Mouse (Mus musculus): ENCODE results near the gene Lyzl6.

DNA sequence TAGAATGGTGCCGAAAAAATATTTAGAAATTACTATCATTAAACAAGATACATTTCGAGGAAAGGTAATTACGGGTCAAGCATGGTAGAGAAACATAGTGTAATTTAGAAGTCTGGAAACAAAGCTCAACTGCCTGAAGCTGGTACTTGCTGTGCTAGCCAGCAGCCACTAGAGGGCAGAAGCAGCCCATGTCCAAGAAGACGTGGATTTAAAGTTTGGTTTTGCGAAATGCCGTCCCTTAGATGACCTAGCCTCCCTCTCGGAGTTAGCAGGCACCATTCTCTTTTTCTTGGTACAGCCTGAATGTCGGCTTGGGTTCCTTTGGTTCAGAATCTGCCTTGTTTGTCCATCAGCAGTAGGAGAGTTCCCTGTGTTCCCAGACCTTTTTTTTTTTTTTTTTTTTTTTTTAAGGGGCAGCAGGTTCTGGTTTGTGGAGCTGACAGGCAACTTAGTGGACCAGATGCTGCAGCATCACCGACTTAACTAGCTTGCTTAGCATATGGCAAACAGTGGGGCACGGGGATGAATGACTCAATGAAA is 787 bp upstream of the Lyzl6 start:
- TF ChIP-seq MYOD1 (IDR thresholded peaks at IDR 0.05; ENCODE audit: control insufficient read depth in 1 of 3, insufficient read length in 2 of 3, low read depth in 2 of 3) (no peak), TCF12 (IDR thresholded peaks at IDR 0.05; ENCODE audit: insufficient read depth, poor library complexity, severe bottlenecking) (no peak), POLR2A (IDR thresholded peaks at IDR 0.05; ENCODE audit: insufficient read length, low read depth) (no peak)

Measured in myocyte (in vitro differentiated cells).